ENCODE assay signal across 8 mouse cellular contexts in genomic region chr4:155178274-155178673, GRCm38 (mm10). TPM values are rescaled to one million over a fixed set of nuclear protein-coding genes. Genes with fewer than 3 reads are reported as not detected.
DNase-seq lines count a peak whose midpoint lies in the region; ATAC-seq and TF ChIP-seq lines count a peak whose summit lies in the region.

No protein-coding gene starts in this region.

- no peak for TF ChIP-seq RAD21 in CH12.LX (IDR thresholded peaks at IDR 0.05; ENCODE audit: low read depth, low read length)

- peaks cover 0 to 36% of the 10 kb centered on the region in 2 experiments for H3K36me3 ChIP-seq in CH12.LX (replicated peaks in 1 of 2; ENCODE audit: control insufficient read depth in 1 of 2, insufficient read depth in 1 of 2, low read length in 1 of 2)
- H3K36me3 ChIP-seq in hindbrain, embryonic 15.5 days, result no peaks in the 10 kb centered on the region
- H3K36me3 ChIP-seq in limb, embryonic 13.5 days, result no peaks in the 10 kb centered on the region
- 0 out of 2 replicates have a peak, but pooled peaks cover 2% of the 10 kb centered on the region for H3K36me3 ChIP-seq in midbrain, embryonic 11.5 days (ENCODE audit: control insufficient read depth, insufficient read depth, low read length)
- no peaks in the 10 kb centered on the region for H3K36me3 ChIP-seq in stomach, embryonic 14.5 days (ENCODE audit: control insufficient read depth, insufficient read depth, low read length)

- dilution Hi-C loops in CH12.LX (cut with MboI; ENCODE audit: extremely low pct_ligation_motif_present, extremely low pct_unique_long_range_greater_than_20kb, low sequenced_read_pairs), result no loop called here

- ATAC-seq in hindbrain, embryonic 15.5 days (ENCODE audit: low FRiP score, low read depth), result peak; percentile 39; the same call in 1 of the 2 replicates
- ATAC-seq in limb, embryonic 13.5 days (ENCODE audit: low FRiP score, low read depth), result peak; percentile 69
- ATAC-seq in midbrain, embryonic 11.5 days (ENCODE audit: low FRiP score), result peak; percentile 60
- peak; percentile 26; the same call in 1 of the 2 replicates for ATAC-seq in stomach, embryonic 14.5 days (ENCODE audit: insufficient number of reproducible peaks, insufficient read depth, low FRiP score, low read depth)

- H3K9ac ChIP-seq in CH12.LX (ENCODE audit: insufficient read depth, low read depth), result no peak overlapping the region
- no peak overlapping the region for H3K9ac ChIP-seq in hindbrain, embryonic 15.5 days
- peak overlapping the region; percentile 51 for H3K9ac ChIP-seq in limb, embryonic 13.5 days
- peak overlapping the region; percentile 36 for H3K9ac ChIP-seq in midbrain, embryonic 11.5 days (ENCODE audit: low read length)
- no peak overlapping the region for H3K9ac ChIP-seq in stomach, embryonic 14.5 days (replicated peaks; ENCODE audit: low read depth, low read length)

- in situ Hi-C loops in CH12.LX (cut with MboI; ENCODE audit: low pct_ligation_motif_present, low pct_unique_long_range_greater_than_20kb, low sequenced_read_pairs), result no loop called here

- H3K9me3 ChIP-seq in CH12.LX (replicated peaks; ENCODE audit: low read length), result no peaks in the 10 kb centered on the region
- H3K9me3 ChIP-seq in hindbrain, embryonic 15.5 days, result no peaks in the 10 kb centered on the region
- no peaks in the 10 kb centered on the region for H3K9me3 ChIP-seq in limb, embryonic 13.5 days
- H3K9me3 ChIP-seq in midbrain, embryonic 11.5 days (ENCODE audit: control insufficient read depth, low read length), result no peaks in the 10 kb centered on the region
- no peaks in the 10 kb centered on the region for H3K9me3 ChIP-seq in stomach, embryonic 14.5 days (ENCODE audit: control insufficient read depth, low read depth, low read length)

- DNase-seq in CH12.LX (ENCODE audit: extremely low read depth) (peak; percentile 62), adipocyte (ENCODE audit: low spot score) (peak; percentile 51)
- DNase-seq in forelimb bud, embryonic 11.5 days (ENCODE audit: low read depth, low spot score), result peak; percentile 74
- peak; percentile 91 for DNase-seq in midbrain, embryonic 11.5 days (ENCODE audit: low spot score, missing footprints)
- no peak for DNase-seq in cerebellum, adult 9-10 months

- TF ChIP-seq CTCF in CH12.LX (conservative IDR thresholded peaks at IDR 0.05 in 1 of 2, IDR thresholded peaks at IDR 0.05 in 1 of 2; ENCODE audit: low read depth in 2 of 2, low read length in 2 of 2), result no peak

- WGBS in hindbrain, embryonic 15.5 days, result 3% methylated on average over 6 of the region's 6 CpGs
- 4% methylated on average over 6 of the region's 6 CpGs for WGBS in limb, embryonic 13.5 days
- 9% methylated on average over 6 of the region's 6 CpGs for WGBS in midbrain, embryonic 11.5 days
- WGBS in stomach, embryonic 14.5 days, result 14% methylated on average over 6 of the region's 6 CpGs

- H3K27ac ChIP-seq in CH12.LX (ENCODE audit: insufficient read depth, low read depth), result no peak overlapping the region
- peak overlapping the region; percentile 64 for H3K27ac ChIP-seq in hindbrain, embryonic 15.5 days (replicated peaks)
- H3K27ac ChIP-seq in limb, embryonic 13.5 days, result peak overlapping the region; percentile 89
- H3K27ac ChIP-seq in midbrain, embryonic 11.5 days (ENCODE audit: low read depth, low read length), result peak overlapping the region; percentile 68
- H3K27ac ChIP-seq in stomach, embryonic 14.5 days (ENCODE audit: low read length), result peak overlapping the region; percentile 90

- H3K79me2 ChIP-seq in CH12.LX (replicated peaks; ENCODE audit: control insufficient read depth, extremely low read depth, insufficient read depth, poor library complexity, severe bottlenecking), result peaks cover 52% of the 10 kb centered on the region

- TF ChIP-seq POLR2A in CH12.LX (IDR thresholded peaks at IDR 0.05; ENCODE audit: low read depth, low read length), result 0 out of 2 replicates have a peak, but pooled peaks have one; percentile 15

- peaks cover 38 to 78% of the 10 kb centered on the region in 2 experiments for H3K4me1 ChIP-seq in CH12.LX (ENCODE audit: control insufficient read depth in 1 of 2, insufficient read depth in 2 of 2)
- peaks cover 72% of the 10 kb centered on the region for H3K4me1 ChIP-seq in hindbrain, embryonic 15.5 days (replicated peaks)
- H3K4me1 ChIP-seq in limb, embryonic 13.5 days, result peaks cover 81% of the 10 kb centered on the region
- peaks cover 46% of the 10 kb centered on the region for H3K4me1 ChIP-seq in midbrain, embryonic 11.5 days (ENCODE audit: control insufficient read depth, insufficient read depth, low read length)
- peaks cover 61% of the 10 kb centered on the region for H3K4me1 ChIP-seq in stomach, embryonic 14.5 days (ENCODE audit: control insufficient read depth, insufficient read depth, low read length)

- no peak overlapping the region for H3K4me2 ChIP-seq in CH12.LX (ENCODE audit: insufficient read depth, low read depth, poor library complexity, severe bottlenecking)
- H3K4me2 ChIP-seq in hindbrain, embryonic 15.5 days, result peak overlapping the region; percentile 18
- H3K4me2 ChIP-seq in limb, embryonic 13.5 days (replicated peaks), result peak overlapping the region; percentile 48
- H3K4me2 ChIP-seq in midbrain, embryonic 11.5 days, result peak overlapping the region; percentile 19
- peak overlapping the region; percentile 22 for H3K4me2 ChIP-seq in stomach, embryonic 14.5 days (replicated peaks; ENCODE audit: low read depth, low read length)

- no peak overlapping the region for H3K4me3 ChIP-seq in CH12.LX (replicated peaks in 1 of 3; ENCODE audit: low read depth in 2 of 3, low read length in 2 of 3, poor library complexity in 1 of 3)
- H3K4me3 ChIP-seq in hindbrain, embryonic 15.5 days, result no peak overlapping the region
- H3K4me3 ChIP-seq in limb, embryonic 13.5 days, result peak overlapping the region; percentile 3; the same call in 1 of the 2 replicates
- H3K4me3 ChIP-seq in midbrain, embryonic 11.5 days (ENCODE audit: low read depth, low read length), result no peak overlapping the region
- no peak overlapping the region for H3K4me3 ChIP-seq in stomach, embryonic 14.5 days (ENCODE audit: low read depth, low read length)

- TF ChIP-seq EP300 in CH12.LX (IDR thresholded peaks at IDR 0.05; ENCODE audit: low read length), result 0 out of 2 replicates have a peak, but pooled peaks have one; percentile 21

- no peaks in the 10 kb centered on the region for H3K27me3 ChIP-seq in CH12.LX (replicated peaks)
- H3K27me3 ChIP-seq in hindbrain, embryonic 15.5 days, result no peaks in the 10 kb centered on the region
- no peaks in the 10 kb centered on the region for H3K27me3 ChIP-seq in limb, embryonic 13.5 days
- no peaks in the 10 kb centered on the region for H3K27me3 ChIP-seq in midbrain, embryonic 11.5 days (ENCODE audit: control insufficient read depth, insufficient read depth, low read length)
- no peaks in the 10 kb centered on the region for H3K27me3 ChIP-seq in stomach, embryonic 14.5 days (ENCODE audit: control insufficient read depth, insufficient read depth, low read length)

TF ChIP-seq in CH12.LX, 34 proteins besides CTCF, POLR2A, EP300 and RAD21:
- TF ChIP-seq ELF1 (IDR thresholded peaks at IDR 0.05; ENCODE audit: low read depth, low read length), result peak; percentile 55
- TF ChIP-seq ZNF384 (IDR thresholded peaks at IDR 0.05; ENCODE audit: low read depth, low read length), result peak; percentile 38; the same call in 1 of the 2 replicates
- TF ChIP-seq JUN (IDR thresholded peaks at IDR 0.05; ENCODE audit: insufficient read depth, low read depth, low read length), result no peak
- TF ChIP-seq BHLHE40 (IDR thresholded peaks at IDR 0.05; ENCODE audit: low read depth, low read length), result peak; percentile 38; the same call in 1 of the 2 replicates
- no peak for TF ChIP-seq ETS1 (conservative IDR thresholded peaks at IDR 0.05; ENCODE audit: low read depth, low read length)
- peak; percentile 32; the same call in 1 of the 2 replicates for TF ChIP-seq MAX (IDR thresholded peaks at IDR 0.05; ENCODE audit: low read length)
- no peak for TF ChIP-seq USF1 (IDR thresholded peaks at IDR 0.05; ENCODE audit: low read depth, low read length)
- no peak for TF ChIP-seq PAX5 (IDR thresholded peaks at IDR 0.05; ENCODE audit: low read length)
- TF ChIP-seq RCOR1 (conservative IDR thresholded peaks at IDR 0.05; ENCODE audit: low read depth, low read length), result no peak
- TF ChIP-seq USF2 (conservative IDR thresholded peaks at IDR 0.05; ENCODE audit: low read depth, low read length), result no peak
- peak; percentile 35; the same call in 1 of the 2 replicates for TF ChIP-seq SIN3A (IDR thresholded peaks at IDR 0.05; ENCODE audit: low read length)
- peak; percentile 54 for TF ChIP-seq CHD2 (IDR thresholded peaks at IDR 0.05; ENCODE audit: low read length)
- TF ChIP-seq MEF2A (IDR thresholded peaks at IDR 0.05; ENCODE audit: borderline replicate concordance, low read depth, low read length), result no peak
- TF ChIP-seq IRF4 (IDR thresholded peaks at IDR 0.05; ENCODE audit: low read depth, low read length), result no peak

RNA-seq across cellular contexts. Expression of gene Ski, which starts 44.1 kb away (rescaled TPM):
- total RNA-seq in CH12.LX (2012; rRNA removed) (9.9 and 10.1 TPM in 2 replicates), CH12.LX (2014; rRNA removed) (3.3 and 4.1 TPM in 2 replicates)
- 14.1 and 17.9 TPM in 2 replicates for polyA plus RNA-seq in CH12.LX (2012; ENCODE audit: insufficient read length, low read depth)
- 11.3 and 11.9 TPM in 2 replicates for polyA plus RNA-seq in hindbrain, embryonic 15.5 days (2015; fragmentation: Nextera tagmentation; extraction: Ambion mirVana)
- polyA plus RNA-seq in limb, embryonic 13.5 days (2015; fragmentation: Nextera tagmentation; extraction: Ambion mirVana), result 24.4 and 24.8 TPM in 2 replicates
- 12.7 and 13.6 TPM in 2 replicates for polyA plus RNA-seq in midbrain, embryonic 11.5 days (2014; fragmentation: Nextera tagmentation; extraction: Ambion mirVana)
- 29.6 and 32.0 TPM in 2 replicates for polyA plus RNA-seq in stomach, embryonic 14.5 days (2014; fragmentation: Nextera tagmentation; extraction: Ambion mirVana)

Comparison
In these comparisons a context has a peak if more than half of its experiments do, and no peak if none do; other contexts are left out.
1. H3K9ac ChIP-seq: peak in limb, embryonic 13.5 days (single experiment) and midbrain, embryonic 11.5 days (single experiment); none in CH12.LX (single experiment), hindbrain, embryonic 15.5 days (single experiment) and stomach, embryonic 14.5 days (single experiment).
2. Peak in every context shown above with its lines, with median percentiles within 50 percentile points of each other: ATAC-seq.